ENCODE assay signal across 23 mouse cellular contexts in the genomic region with DNA sequence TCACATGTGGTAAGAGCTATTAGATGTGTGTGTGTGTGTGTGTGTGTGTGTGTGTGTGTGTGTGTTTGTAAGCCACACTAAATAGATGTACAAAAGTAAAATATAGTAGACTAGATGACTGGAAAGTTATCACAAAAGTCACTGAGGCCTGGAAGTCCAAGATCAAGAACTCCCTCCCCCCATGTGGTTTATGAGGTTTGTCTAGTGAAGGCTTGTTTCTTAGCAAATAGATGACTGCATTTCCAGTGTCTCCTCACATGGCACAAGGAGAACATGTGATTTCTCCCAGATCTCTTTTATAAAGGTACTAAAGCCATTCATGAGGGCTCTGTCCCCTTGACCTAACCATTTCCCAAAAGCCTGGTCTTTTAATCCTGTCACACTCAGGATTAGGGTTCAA. TPM values are rescaled to one million over a fixed set of nuclear protein-coding genes. Genes with fewer than 3 reads are reported as not detected.
DNase-seq lines count a peak whose midpoint lies in the region; TF ChIP-seq lines count a peak whose summit lies in the region.
"Had no signal": no experiment of that assay in that cellular context is flagged by ENCODE, and none has a peak within 500 bp of the region (broad histone marks: within the 10 kb centered on the region; RNA-seq: fewer than 3 reads in every experiment).

No protein-coding gene starts in this region.

- H3K79me2 ChIP-seq in macrophage (ENCODE audit: inconsistent target) = no peaks in the 10 kb centered on the region

- TF ChIP-seq CTCF in bone marrow macrophage, adult 2 months (IDR thresholded peaks at IDR 0.05; ENCODE audit: low read depth, low read length) = no peak

- H3K4me1 ChIP-seq in bone marrow macrophage, adult 2 months (ENCODE audit: control insufficient read depth, insufficient read depth, low read length) = peaks cover 29% of the 10 kb centered on the region
- H3K4me1 ChIP-seq: forebrain, embryonic 10.5 days; forebrain, embryonic 13.5 days; heart, embryonic 12.5 days; heart, embryonic 15.5 days; hindbrain, embryonic 10.5 days had no signal

- peak; percentile 5 for DNase-seq in lung, postnatal 36 days
- DNase-seq in lung, postnatal 4 days = no peak
- DNase-seq in left cerebral cortex, adult 8-10 months (ENCODE audit: low spot score in 2 of 2) = no peak
- DNase-seq in right cerebral cortex, postnatal 10 days (ENCODE audit: low spot score in 2 of 2) = no peak
- DNase-seq in embryo, embryonic 10 days (ENCODE audit: low spot score) = no peak
- DNase-seq: adrenal gland, postnatal 10 days; adrenal gland, postnatal 36 days; cerebellum, adult 11 months; cerebellum, adult 2 months; cerebellum, adult 9-11 months; cerebellum, postnatal 25 days; gastrocnemius, postnatal 25 days; heart, postnatal 10 days; heart, postnatal 36 days had no signal

- no peak for TF ChIP-seq POLR2A in bone marrow macrophage, adult 2 months (IDR thresholded peaks at IDR 0.05; ENCODE audit: borderline replicate concordance, low read depth, low read length)

- H3K36me3 ChIP-seq in macrophage (ENCODE audit: inconsistent target) = no peaks in the 10 kb centered on the region
- H3K36me3 ChIP-seq: forebrain, embryonic 10.5 days; heart, embryonic 12.5 days; heart, embryonic 15.5 days; hindbrain, embryonic 10.5 days had no signal

- H3K27ac ChIP-seq in bone marrow macrophage, adult 2 months (ENCODE audit: insufficient read depth, low read depth, low read length) = peak overlapping the region; percentile 93
- peak overlapping the region; percentile 77 for H3K27ac ChIP-seq in macrophage
- H3K27ac ChIP-seq: forebrain, embryonic 10.5 days; forebrain, embryonic 13.5 days; heart, embryonic 15.5 days; hindbrain, embryonic 10.5 days; hindbrain, embryonic 14.5 days; hindbrain, postnatal 0 days had no signal

- H3K4me3 ChIP-seq in bone marrow macrophage, adult 2 months (ENCODE audit: insufficient read depth, low read length) = no peak overlapping the region
- H3K4me3 ChIP-seq in macrophage (ENCODE audit: inconsistent target) = no peak overlapping the region
- H3K4me3 ChIP-seq: forebrain, embryonic 10.5 days; forebrain, embryonic 13.5 days; heart, embryonic 12.5 days; heart, embryonic 15.5 days; hindbrain, embryonic 10.5 days had no signal

RNA-seq across cellular contexts. Expression of a gene that starts 46.5 kb away (rescaled TPM):
- 86.9 and 96.5 TPM in 2 replicates for polyA plus RNA-seq in bone marrow macrophage, adult 2 months (2012; ENCODE audit: insufficient read depth, insufficient read length, missing spikeins)
- total RNA-seq in macrophage (2018; cell fraction: chromatin; rRNA removed) = 100 to 1,000 TPM; 111 to 223 (median 174) TPM
- total RNA-seq in macrophage (2018; cell fraction: cytosol; rRNA removed) = 10 to 100 TPM; 39.0 to 96.9 (median 65.1) TPM
- total RNA-seq in macrophage (2018; cell fraction: nucleus; rRNA removed) = 100 to 1,000 TPM in 25 of 26 experiments, 10 to 100 TPM in 1; 94.4 to 285 (median 144) TPM
- polyA plus RNA-seq in macrophage (2018) = 52.0 to 78.9 TPM (median 60.5 TPM) in 3 replicates
- 100 to 1,000 TPM; 143 to 158 (median 149) TPM for total RNA-seq in left cerebral cortex, adult 8-10 months (2022)
